Mouse (Mus musculus): ENCODE data around the gene Git1. TPM values are rescaled to one million over a fixed set of nuclear protein-coding genes. Genes with fewer than 3 reads are reported as not detected.
"Not testable (repeated sequence)": the region's sequence is repeated elsewhere in the genome, so short reads cannot be mapped to it uniquely, and the experiment has no call there.

The Git1 gene
- polyA plus RNA-seq, 1 experiment, result 196 TPM

DNA sequence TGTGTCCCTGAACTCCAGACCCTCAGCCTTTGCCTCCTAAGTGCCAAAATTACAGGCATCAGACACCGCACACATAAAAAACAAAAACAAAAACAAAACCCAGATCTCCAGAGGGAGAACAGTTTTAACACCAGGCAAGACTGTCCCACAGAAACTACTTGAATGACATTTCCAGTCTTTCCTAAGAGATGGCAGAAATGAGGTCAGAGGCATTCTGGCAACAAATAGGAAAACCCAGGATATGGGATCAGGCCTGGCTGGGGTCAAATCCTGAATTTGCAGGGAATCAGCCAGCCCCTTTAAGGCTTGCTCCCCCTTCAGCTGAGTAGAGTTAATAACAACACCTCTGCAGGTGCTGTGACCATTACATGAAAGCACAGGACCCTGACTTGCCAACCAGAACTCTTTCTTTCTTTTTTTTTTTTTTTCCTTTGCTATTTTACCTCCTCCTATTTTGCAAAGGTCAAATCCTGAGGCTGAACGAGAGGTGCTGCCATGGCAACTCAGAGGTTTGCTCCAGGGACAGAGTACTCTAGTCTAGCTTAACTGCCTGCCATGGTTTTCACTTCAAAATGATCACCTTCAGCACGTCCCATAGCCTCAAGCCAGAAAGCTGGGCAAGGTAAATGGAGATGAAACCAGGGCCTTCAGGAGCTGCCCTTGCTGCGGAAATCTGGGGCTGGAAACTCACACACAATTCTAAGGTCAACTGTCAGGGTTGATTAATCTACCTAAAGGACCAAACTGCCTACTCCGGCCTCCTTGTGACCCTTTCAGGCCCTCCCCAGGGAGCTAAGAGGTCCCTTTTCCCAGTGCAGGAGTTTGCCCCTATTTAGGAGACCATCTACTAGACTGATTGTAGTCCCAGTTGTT lies 23.4 kb downstream of the Git1 start:
- no peak for DNase-seq (ENCODE audit: extremely low spot score in 1 of 2, low spot score in 1 of 2)

DNA sequence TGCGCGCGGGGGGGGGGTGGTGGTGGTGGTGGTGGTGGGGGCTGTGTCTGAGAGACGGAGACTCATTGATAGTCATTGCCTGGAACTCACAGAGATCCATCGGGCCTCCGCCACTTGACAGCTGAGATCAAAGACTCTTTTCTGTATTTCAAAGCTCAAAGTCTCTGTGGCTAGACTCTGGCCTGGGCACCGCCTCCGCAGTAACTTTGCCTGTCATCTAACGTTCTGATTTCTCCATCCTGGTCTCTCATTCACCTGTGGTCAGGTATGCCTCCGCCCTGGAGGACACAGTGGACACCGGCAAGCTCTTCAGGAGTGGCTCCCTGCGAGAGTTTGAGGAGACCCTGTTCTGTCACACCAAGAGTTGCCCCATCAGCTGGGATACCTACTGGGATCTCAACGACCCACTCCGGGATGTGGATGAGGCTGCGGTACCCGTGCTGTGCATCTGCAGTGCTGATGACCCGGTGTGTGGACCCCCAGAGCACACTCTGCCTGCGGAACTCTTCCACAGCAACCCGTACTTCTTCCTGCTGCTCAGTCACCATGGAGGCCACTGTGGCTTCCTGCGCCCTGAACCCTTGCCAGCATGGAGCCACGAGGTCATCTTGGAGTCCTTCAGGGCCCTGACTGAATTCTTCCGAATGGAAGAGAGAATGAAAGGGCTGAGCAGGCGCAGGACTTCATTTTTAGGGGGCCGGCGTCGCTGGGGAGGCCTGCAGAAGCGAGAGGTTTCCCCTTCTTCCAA lies 24.9 kb downstream of the Git1 start:
- DNase-seq (ENCODE audit: extremely low spot score in 1 of 2, low spot score in 1 of 2), result no peak

- no peak for DNase-seq (ENCODE audit: extremely low spot score in 1 of 2, low spot score in 1 of 2)
These were observed 25.7 kb downstream of the Git1 start, which contains the start of gene Gm10392 for GRCm38 (mm10) chr11:77519043-77519442. Gene Gm10392, minus strand, starts transcription at chr11:77519198.

DNA sequence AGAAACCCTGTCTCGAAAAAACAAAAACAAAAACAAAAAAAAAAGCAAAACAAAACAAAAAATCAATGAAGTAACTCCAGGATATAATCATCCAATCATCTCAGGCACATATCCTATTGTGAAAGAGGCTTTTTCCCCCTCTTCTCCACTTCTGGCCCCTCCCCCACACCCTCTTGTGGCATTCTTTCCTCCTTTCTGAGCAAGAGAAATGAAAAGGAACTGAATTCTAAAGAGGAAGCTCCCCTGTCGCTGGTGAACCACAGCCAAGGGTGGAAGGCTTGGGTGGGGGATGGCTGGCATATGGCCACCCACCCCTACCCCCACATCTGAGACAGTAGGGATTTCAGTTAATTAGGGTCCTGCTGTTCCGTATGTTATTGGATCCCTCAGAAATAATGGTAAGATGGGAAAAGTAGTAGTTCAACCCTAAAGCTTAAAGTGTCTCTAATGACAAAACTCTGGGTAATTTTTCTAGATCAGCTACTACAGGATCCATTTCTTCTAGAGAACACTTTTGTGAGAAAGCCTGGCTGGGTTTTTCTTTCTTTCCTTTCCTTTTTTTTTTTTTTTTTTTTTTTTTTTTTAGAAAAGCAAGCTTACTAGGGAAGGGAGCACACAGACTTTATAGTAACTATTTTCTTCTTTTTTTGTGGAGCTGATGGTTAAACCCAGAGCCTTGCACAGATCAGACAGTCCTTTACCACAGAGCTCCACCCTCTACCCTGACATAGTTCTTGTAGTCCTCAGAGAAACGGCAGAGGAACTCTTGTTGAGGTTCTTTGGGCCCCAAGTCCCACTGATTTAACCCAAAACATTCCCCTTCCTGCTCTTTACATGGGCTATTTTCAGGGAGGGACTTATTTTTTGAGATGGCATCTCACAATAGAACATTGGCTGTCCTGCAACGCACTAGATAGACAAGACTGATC lies 27.5 kb downstream of the Git1 start:
- DNase-seq (ENCODE audit: extremely low spot score in 1 of 2, low spot score in 1 of 2), result no peak

DNA sequence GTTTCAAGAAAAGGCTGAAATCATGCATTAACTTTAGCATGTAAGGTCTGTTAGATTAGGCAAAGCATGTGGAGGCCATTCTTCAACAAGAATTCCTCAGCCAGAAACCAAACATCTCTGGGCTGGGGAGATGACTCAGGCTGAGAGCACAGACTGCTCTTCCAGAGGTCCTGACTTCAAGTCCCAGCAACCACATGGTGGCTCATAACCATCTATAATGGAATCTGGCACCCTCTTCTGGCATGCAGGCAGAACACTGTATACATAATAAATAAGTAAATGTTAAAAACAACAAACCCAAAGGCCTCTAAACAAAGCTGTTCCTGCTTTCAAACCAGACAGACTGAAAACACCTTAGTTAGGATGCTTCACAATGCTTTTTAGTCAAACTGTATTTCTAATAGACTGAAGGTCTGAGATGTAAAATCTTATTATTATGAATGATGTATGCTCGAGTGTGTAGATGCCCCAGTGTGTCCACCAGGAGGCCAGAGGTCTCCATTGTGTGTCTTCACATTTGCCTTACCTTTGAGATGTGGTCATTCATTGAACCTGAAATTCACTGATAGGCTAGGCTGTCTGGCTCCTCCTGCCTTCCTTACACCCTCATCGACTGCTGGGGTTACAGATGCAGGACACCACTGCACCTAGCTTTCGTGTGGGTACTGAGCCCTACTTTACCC lies 32.6 kb downstream of the Git1 start:
- DNase-seq (ENCODE audit: extremely low spot score in 1 of 2, low spot score in 1 of 2), result no peak

DNA sequence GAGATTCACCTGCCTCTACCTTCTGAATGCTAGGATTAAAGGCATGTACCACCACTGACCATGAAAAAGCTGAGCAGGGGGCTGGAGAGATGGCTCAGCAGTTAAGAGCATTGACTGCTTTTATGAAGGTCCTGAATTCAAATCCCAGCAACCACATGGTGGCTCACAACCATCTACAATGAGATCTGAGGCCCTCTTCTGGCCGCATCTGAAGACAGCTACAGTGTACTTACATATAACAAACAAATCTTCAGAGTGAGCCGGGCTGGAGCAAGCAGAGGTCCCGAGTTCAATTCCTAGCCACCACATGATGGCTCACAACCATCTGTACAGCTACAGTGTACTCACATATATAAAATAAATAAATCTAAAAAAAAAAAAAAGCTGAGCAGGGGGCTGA lies 35.1 kb downstream of the Git1 start:
- not testable (repeated sequence) for DNase-seq (ENCODE audit: extremely low spot score in 1 of 2, low spot score in 1 of 2)

DNA sequence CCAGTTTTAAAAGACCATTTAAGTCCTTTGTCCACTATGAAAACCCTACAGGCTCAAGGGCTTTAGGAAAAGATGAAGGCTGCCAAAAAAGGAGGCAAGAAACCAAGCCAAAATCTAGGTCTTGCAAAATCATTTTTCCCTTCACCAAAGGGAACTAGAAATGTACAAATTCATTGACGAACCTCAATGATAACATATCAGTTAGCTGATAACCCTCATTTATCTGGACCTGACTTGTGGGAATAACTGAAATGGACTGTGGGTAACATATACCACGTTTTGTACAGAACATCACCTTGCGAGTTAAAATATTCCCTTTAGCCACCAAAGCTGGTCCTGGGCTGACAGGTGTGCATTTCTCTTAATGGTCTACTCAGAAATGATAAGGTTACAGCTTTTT lies 36.3 kb downstream of the Git1 start:
- no peak for DNase-seq (ENCODE audit: extremely low spot score in 1 of 2, low spot score in 1 of 2)

DNA sequence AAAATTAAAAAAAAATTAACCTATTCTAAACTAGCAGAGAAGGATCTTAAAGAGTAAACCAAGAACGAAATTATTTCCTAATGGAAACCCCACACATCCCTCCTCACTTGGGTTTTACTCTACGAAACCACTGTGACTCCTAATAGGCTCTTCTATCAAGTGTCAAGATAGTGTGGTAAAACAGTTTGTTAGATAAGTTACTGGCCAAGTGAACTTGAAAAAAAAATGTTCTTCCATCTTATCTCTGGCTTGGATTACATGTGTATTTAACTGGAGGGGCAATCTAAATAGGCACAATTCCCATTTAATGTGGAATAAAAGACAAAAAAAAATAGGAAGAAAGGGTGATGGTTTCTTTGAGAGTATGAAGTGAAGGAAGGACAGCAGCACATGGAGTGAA lies 37.5 kb downstream of the Git1 start:
- no peak for DNase-seq (ENCODE audit: extremely low spot score in 1 of 2, low spot score in 1 of 2)

DNA sequence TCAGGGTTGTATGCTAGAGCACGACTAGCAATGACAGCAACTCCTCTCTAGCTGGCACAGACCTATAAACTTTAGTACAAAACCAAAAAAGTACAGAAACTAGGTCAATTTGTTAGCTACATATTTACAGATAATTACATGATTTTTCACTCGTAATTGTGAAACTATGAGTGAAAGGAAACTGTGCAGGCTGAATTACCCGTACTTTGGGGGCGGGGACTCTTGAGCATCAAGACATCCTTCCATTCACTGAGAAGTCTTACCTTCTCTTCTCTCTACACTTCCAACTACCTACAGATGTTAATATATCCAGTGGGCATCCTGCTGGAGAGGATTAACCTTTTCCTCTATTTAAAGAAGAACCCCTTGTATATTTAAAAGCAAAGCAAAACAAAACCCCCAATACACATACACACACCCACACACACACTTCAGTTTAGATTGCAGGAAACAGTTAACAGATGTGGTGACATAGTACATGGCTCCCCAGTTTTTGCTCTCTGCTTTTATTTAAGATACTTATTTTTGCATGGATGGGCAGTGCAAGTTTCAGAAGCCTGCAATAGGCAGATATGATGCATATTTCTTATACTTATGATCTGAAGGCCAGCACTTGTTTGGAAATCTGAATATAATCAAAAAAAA lies 39.0 kb downstream of the Git1 start:
- DNase-seq (ENCODE audit: extremely low spot score in 1 of 2, low spot score in 1 of 2), result no peak

DNA sequence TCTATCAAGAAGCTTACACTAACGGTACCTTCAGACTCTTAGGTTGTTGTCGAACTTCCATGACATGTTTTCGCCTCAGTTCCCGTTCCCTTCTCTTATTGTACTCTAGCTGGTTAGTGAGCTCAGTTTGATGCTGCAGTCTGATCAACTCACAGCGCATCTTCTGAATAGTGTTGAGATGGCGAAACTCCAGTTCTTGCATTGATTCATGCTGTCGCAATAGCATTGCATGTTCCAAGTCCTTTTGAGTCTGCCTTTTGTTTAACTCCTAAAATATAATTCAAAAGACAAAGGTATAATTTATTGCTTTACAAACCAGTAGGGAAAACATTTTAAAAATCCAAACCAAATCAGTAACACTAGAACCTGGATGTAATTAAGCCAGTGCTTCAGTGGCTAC lies 51.9 kb downstream of the Git1 start:
- DNase-seq (ENCODE audit: extremely low spot score in 1 of 2, low spot score in 1 of 2), result no peak

Other genes starting within 250 kb of the Git1 start
- gene Coro6, start 31.2 kb upstream of the Git1 start, polyA plus RNA-seq (2012; rRNA removed), result 130 and 142 TPM in 2 replicates
- gene Ankrd13b, start 3.9 kb upstream of the Git1 start, polyA plus RNA-seq (2012; rRNA removed), result 140 and 156 TPM in 2 replicates
- 0.48 and 0.66 TPM in 2 replicates for gene Abhd15, start 21.6 kb downstream of the Git1 start, polyA plus RNA-seq (2012; rRNA removed)
- gene Trp53i13, start 22.4 kb downstream of the Git1 start, polyA plus RNA-seq (2012; rRNA removed), result 7.5 and 8.6 TPM in 2 replicates
- gene Gm10392, start 25.6 kb downstream of the Git1 start, polyA plus RNA-seq (2012; rRNA removed), result not detected in 2 replicates
- gene Taok1, start 114.3 kb downstream of the Git1 start, polyA plus RNA-seq (2012; rRNA removed), result 30.8 and 32.5 TPM in 2 replicates
- 15.6 and 16.6 TPM in 2 replicates for gene Nufip2, start 192.6 kb downstream of the Git1 start, polyA plus RNA-seq (2012; rRNA removed)
- 0.16 TPM in 1 of 2 replicates, not detected in the other for gene Cryba1, start 231.7 kb downstream of the Git1 start, polyA plus RNA-seq (2012; rRNA removed)